Mouse (Mus musculus): ENCODE results near the gene Smg9. TPM values are rescaled to one million over a fixed set of nuclear protein-coding genes. Genes with fewer than 3 reads are reported as not detected.

Smg9 gene
- 34.9 and 39.8 TPM in 2 replicates for polyA plus RNA-seq (2012; rRNA removed)

DNA sequence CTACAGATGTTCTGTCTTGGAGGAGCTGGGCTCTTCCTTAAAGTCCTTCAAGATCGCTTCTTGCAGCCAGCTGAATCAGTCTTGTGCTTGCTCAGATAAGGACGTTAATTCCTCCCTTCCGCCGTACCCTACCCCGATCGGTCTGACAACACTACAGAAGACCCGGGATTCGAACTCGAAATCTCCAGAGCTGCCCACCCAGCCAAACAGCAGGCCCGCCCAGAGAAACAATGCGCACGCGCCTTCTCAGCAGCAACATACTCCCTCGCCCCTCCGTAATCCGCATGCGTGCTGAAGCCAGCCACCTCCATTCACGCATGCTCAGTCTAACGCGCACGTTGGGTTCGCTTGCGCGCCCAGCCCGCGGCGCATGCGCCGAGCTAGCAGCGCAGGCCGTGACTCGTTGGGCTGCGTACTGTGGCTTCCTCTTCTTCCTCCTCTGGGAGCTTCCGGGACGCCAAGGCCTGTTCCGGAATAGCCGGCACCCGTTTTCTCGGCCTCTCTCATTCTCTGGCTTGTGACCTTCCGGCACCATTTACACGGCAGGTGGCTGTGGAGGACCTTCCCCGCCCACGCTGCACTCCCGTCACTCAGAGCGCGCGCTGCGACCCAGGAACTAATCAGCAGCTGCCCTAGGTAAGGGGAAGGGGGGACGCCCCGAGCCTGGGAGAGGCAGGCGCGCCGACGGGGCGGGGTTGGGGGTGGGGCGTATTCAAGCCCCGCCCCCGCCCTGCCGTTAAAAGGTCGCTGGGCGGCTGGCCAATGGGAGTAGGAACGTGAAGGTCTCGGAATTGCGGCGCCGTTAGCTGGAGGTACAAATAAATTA lies at the start of gene Smg9:
Smg9 (plus strand) TSS at position 364 of the 826 bp plus-strand sequence.
- WGBS = 2% methylated on average over 66 of the region's 66 CpGs
- H3K27me3 ChIP-seq (replicated peaks; ENCODE audit: control insufficient read depth, insufficient read depth, low read length) = no peaks in the 10 kb centered on the region
- peak; percentile 99 for DNase-seq
- no peaks in the 10 kb centered on the region for H3K36me3 ChIP-seq (ENCODE audit: control insufficient read depth, insufficient read depth, low read length)
- no peaks in the 10 kb centered on the region; the same call in 1 of the 2 replicates for H3K4me1 ChIP-seq (ENCODE audit: control insufficient read depth, insufficient read depth, low read length)
- H3K4me3 ChIP-seq (ENCODE audit: insufficient read depth, low read depth, low read length) = peak within 1 kb of the TSS; percentile 86
- peak within 1 kb of the TSS; percentile 98 for H3K27ac ChIP-seq (ENCODE audit: insufficient read depth, low read depth, low read length)
- TF ChIP-seq CTCF (conservative IDR thresholded peaks at IDR 0.05; ENCODE audit: insufficient read depth, insufficient read length, low read depth, low read length) (no peak), POLR2A (IDR thresholded peaks at IDR 0.05; ENCODE audit: low read depth, low read length) (no peak)

DNA sequence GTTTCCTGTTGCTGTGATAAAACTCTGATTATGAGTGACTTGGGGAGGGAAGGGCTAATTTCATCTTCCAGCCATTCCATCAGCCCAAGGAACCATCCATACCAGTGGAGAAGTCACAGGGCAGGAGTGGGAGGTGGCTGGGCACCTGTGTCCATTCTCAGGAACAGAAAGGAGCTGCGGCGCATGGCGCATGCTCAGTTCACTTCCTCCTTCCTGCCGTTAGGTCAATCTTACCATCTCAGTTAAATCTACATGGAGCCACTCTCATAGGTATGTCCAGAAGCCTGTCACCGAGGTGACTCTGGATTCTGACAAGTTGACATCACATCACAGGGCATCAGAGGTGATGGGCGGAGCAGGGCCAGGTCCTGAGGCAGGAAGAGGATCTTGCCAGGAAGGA lies 43.8 kb upstream of the Smg9 start:
- DNase-seq = no peak
- no peaks in the 10 kb centered on the region for H3K4me1 ChIP-seq (ENCODE audit: control insufficient read depth, insufficient read depth, low read length)
- TF ChIP-seq CTCF (conservative IDR thresholded peaks at IDR 0.05; ENCODE audit: insufficient read depth, insufficient read length, low read depth, low read length) (no peak), POLR2A (IDR thresholded peaks at IDR 0.05; ENCODE audit: low read depth, low read length) (no peak)
- no peaks in the 10 kb centered on the region for H3K27me3 ChIP-seq (replicated peaks; ENCODE audit: control insufficient read depth, insufficient read depth, low read length)
- no peak overlapping the region for H3K4me3 ChIP-seq (ENCODE audit: insufficient read depth, low read depth, low read length)
- WGBS = 75% methylated on average over 6 of the region's 6 CpGs
- no peak overlapping the region for H3K27ac ChIP-seq (ENCODE audit: insufficient read depth, low read depth, low read length)
- no peaks in the 10 kb centered on the region for H3K36me3 ChIP-seq (ENCODE audit: control insufficient read depth, insufficient read depth, low read length)

DNA sequence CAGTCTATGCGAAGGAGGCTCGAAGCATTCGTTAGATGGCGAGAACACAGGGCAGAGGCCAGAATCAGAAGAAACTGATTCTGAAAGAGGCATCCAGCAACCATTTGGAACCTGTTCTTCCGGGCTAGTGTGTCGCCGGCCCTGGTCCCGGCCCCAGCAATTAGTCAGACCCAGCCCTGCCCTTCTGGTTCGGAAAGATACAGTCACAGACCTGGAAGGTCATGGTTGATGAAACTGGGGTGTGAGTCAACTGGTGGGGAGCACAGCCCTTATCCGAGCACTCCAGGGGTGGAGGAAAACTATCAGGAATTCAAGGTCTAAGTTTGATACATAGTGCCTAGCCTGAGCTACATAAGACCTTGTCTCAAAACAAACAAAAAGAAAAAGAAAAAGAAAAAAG lies 43.3 kb upstream of the Smg9 start:
- H3K36me3 ChIP-seq (ENCODE audit: control insufficient read depth, insufficient read depth, low read length) = no peaks in the 10 kb centered on the region
- no peak overlapping the region for H3K27ac ChIP-seq (ENCODE audit: insufficient read depth, low read depth, low read length)
- no peaks in the 10 kb centered on the region for H3K27me3 ChIP-seq (replicated peaks; ENCODE audit: control insufficient read depth, insufficient read depth, low read length)
- WGBS = 80% methylated on average over 10 of the region's 10 CpGs
- no peak overlapping the region for H3K4me3 ChIP-seq (ENCODE audit: insufficient read depth, low read depth, low read length)
- TF ChIP-seq POLR2A (IDR thresholded peaks at IDR 0.05; ENCODE audit: low read depth, low read length) (no peak), CTCF (conservative IDR thresholded peaks at IDR 0.05; ENCODE audit: insufficient read depth, insufficient read length, low read depth, low read length) (no peak)
- H3K4me1 ChIP-seq (ENCODE audit: control insufficient read depth, insufficient read depth, low read length) = no peaks in the 10 kb centered on the region
- no peak for DNase-seq

DNA sequence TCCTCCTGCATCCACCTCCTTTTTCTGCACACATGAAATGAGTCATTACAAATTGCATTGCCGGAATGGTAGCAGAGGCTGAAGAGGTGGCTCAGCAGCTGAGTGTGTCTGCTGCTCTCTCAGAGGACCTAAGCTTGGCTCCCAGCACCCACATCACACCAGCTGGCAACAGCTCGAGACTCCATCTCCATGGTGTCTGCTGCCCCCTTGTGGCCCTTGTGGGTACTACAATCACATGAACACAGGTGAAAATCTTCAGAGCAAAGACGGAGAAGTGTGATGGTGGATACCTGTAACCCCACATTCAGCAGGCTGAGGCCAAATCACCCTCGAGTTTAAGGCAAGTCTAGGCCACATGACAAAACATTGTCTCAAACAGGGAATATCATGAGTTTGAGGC lies 41.5 kb upstream of the Smg9 start:
- Histone ChIP-seq H3K27me3 (replicated peaks; ENCODE audit: control insufficient read depth, insufficient read depth, low read length) (no peaks in the 10 kb centered on the region), H3K27ac (ENCODE audit: insufficient read depth, low read depth, low read length) (no peak overlapping the region), H3K36me3 (ENCODE audit: control insufficient read depth, insufficient read depth, low read length) (no peaks in the 10 kb centered on the region), H3K4me1 (ENCODE audit: control insufficient read depth, insufficient read depth, low read length) (no peaks in the 10 kb centered on the region), H3K4me3 (ENCODE audit: insufficient read depth, low read depth, low read length) (no peak overlapping the region)
- DNase-seq = no peak
- WGBS = 48% methylated on average over 4 of the region's 4 CpGs
- TF ChIP-seq POLR2A (IDR thresholded peaks at IDR 0.05; ENCODE audit: low read depth, low read length) (no peak), CTCF (conservative IDR thresholded peaks at IDR 0.05; ENCODE audit: insufficient read depth, insufficient read length, low read depth, low read length) (peak; percentile 33)

DNA sequence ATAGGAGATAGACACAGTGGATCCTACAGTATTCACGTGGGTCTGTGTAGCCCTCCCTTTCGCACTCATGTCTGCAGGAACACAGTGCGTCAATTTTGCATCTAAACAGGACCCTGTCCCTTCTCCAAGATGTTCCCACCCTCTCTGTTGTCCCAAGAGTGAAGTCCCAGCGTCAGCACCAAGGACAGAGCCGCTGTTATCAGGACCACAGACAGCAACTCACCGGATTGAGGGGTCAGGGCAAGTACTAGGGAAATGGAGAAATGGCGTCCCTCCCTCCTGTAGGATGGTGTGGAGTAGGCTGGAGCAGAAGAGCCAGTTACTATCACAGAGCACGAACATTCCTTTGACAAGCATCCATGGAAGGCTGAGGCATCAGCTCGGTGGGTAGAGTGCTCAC lies 40.1 kb upstream of the Smg9 start:
- H3K27me3 ChIP-seq (replicated peaks; ENCODE audit: control insufficient read depth, insufficient read depth, low read length) = no peaks in the 10 kb centered on the region
- 19% methylated on average over 9 of the region's 9 CpGs for WGBS
- H3K36me3 ChIP-seq (ENCODE audit: control insufficient read depth, insufficient read depth, low read length) = no peaks in the 10 kb centered on the region
- no peak overlapping the region for H3K27ac ChIP-seq (ENCODE audit: insufficient read depth, low read depth, low read length)
- TF ChIP-seq CTCF (conservative IDR thresholded peaks at IDR 0.05; ENCODE audit: insufficient read depth, insufficient read length, low read depth, low read length) (no peak), POLR2A (IDR thresholded peaks at IDR 0.05; ENCODE audit: low read depth, low read length) (no peak)
- H3K4me3 ChIP-seq (ENCODE audit: insufficient read depth, low read depth, low read length) = no peak overlapping the region
- H3K4me1 ChIP-seq (ENCODE audit: control insufficient read depth, insufficient read depth, low read length) = no peaks in the 10 kb centered on the region
- DNase-seq = no peak

DNA sequence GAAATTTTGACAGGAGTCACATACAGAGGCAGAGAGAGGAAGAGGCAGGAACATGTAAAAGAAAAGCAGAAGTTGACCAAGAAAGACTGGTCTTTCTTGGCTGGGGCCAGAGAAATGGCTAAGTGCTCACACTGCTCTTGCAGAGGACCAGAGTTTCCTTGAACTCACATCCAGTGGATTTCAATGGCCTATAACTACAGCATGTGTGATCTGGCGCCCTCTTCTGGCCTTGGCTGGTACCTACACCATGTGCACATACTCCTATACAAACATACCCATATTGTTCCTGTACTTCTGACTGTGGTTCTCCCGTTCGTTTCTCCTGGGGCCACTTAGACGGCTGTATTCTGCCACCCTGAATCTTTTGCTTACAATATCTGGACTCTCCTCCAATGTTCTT lies 38.4 kb upstream of the Smg9 start:
- Histone ChIP-seq H3K27me3 (replicated peaks; ENCODE audit: control insufficient read depth, insufficient read depth, low read length) (no peaks in the 10 kb centered on the region), H3K4me1 (ENCODE audit: control insufficient read depth, insufficient read depth, low read length) (no peaks in the 10 kb centered on the region), H3K27ac (ENCODE audit: insufficient read depth, low read depth, low read length) (no peak overlapping the region), H3K36me3 (ENCODE audit: control insufficient read depth, insufficient read depth, low read length) (no peaks in the 10 kb centered on the region), H3K4me3 (ENCODE audit: insufficient read depth, low read depth, low read length) (no peak overlapping the region)
- no peak for TF ChIP-seq CTCF (conservative IDR thresholded peaks at IDR 0.05; ENCODE audit: insufficient read depth, insufficient read length, low read depth, low read length)
- no peak for TF ChIP-seq POLR2A (IDR thresholded peaks at IDR 0.05; ENCODE audit: low read depth, low read length)
- WGBS = 62% methylated on average over 4 of the region's 4 CpGs
- DNase-seq = no peak

DNA sequence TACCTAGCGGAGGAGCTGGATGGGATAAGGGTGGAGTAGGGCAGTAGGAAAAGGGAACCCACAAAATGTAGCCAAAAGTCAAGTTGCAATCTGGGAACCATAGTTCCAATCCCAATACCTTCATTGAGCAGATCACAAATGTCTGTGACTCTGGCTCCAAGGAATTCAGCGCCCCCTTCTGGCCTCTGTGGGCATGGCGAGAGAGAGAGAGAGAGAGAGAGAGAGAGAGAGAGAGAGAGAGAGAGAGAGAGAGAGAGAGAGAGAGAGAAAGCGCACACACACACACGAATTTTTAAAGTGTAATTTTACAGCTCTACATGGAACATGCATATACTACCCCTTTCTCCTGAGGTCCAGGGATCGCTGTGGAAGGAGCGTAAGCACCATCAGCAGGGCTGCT lies 36.2 kb upstream of the Smg9 start:
- H3K4me1 ChIP-seq (ENCODE audit: control insufficient read depth, insufficient read depth, low read length) = no peaks in the 10 kb centered on the region
- 21% methylated on average over 7 of the region's 7 CpGs for WGBS
- 0 out of 2 replicates have a peak, but pooled peaks have one; percentile 16 for TF ChIP-seq CTCF (conservative IDR thresholded peaks at IDR 0.05; ENCODE audit: insufficient read depth, insufficient read length, low read depth, low read length)
- TF ChIP-seq POLR2A (IDR thresholded peaks at IDR 0.05; ENCODE audit: low read depth, low read length) = no peak
- no peak overlapping the region for H3K4me3 ChIP-seq (ENCODE audit: insufficient read depth, low read depth, low read length)
- H3K36me3 ChIP-seq (ENCODE audit: control insufficient read depth, insufficient read depth, low read length) = no peaks in the 10 kb centered on the region
- no peak overlapping the region for H3K27ac ChIP-seq (ENCODE audit: insufficient read depth, low read depth, low read length)
- H3K27me3 ChIP-seq (replicated peaks; ENCODE audit: control insufficient read depth, insufficient read depth, low read length) = no peaks in the 10 kb centered on the region
- no peak for DNase-seq
